Mouse (Mus musculus) neural tube, embryonic 15.5 days (tissue): ENCODE data around the gene Olfr1245. TPM values are rescaled to one million over a fixed set of nuclear protein-coding genes. Genes with fewer than 3 reads are reported as not detected.
"Not testable (repeated sequence)": the region's sequence is repeated elsewhere in the genome, so short reads cannot be mapped to it uniquely, and the experiment has no call there.

Experiments
- ATAC-seq: fragments of 200-750 bp; cut with Nextera tagmentation; 2 replicates; pipeline ENCODE4 v1.8.0; 2017; ENCODE audit warnings: mild to moderate bottlenecking, moderate TSS enrichment, moderate library complexity; ENCODE audit not compliant: low FRiP score
- H3K27ac ChIP-seq: fragments of 300-500 bp; sonication (generic); replicated peaks from 2 replicates; pipeline ENCODE4 v1.5.1; 2015; ENCODE audit warnings: mild to moderate bottlenecking, inconsistent platforms
- H3K27me3 ChIP-seq: fragments of 300-500 bp; sonication (generic); replicated peaks from 2 replicates; pipeline ENCODE4 v1.6.1; 2015; ENCODE audit warnings: inconsistent platforms
- H3K36me3 ChIP-seq: fragments of 300-500 bp; sonication (generic); 2 replicates; pipeline ENCODE4 v1.6.1; 2015; ENCODE audit warnings: inconsistent platforms
- H3K4me1 ChIP-seq: fragments of 300-500 bp; sonication (generic); 2 replicates; pipeline ENCODE4 v1.6.1; 2015; ENCODE audit warnings: inconsistent platforms
- H3K4me2 ChIP-seq: fragments of 300-500 bp; sonication (generic); 2 replicates; pipeline ENCODE4 v1.6.1; 2015; ENCODE audit warnings: inconsistent platforms, mild to moderate bottlenecking, moderate library complexity
- H3K4me3 ChIP-seq: fragments of 300-500 bp; sonication (generic); replicated peaks from 2 replicates; pipeline ENCODE4 v1.5.1; 2015; ENCODE audit warnings: mild to moderate bottlenecking, inconsistent platforms
- H3K9ac ChIP-seq: fragments of 300-500 bp; sonication (generic); replicated peaks from 2 replicates; pipeline ENCODE4 v1.6.1; 2015; ENCODE audit warnings: mild to moderate bottlenecking, inconsistent platforms
- H3K9me3 ChIP-seq: fragments of 300-500 bp; sonication (generic); replicated peaks from 2 replicates; pipeline ENCODE4 v1.6.1; 2016; ENCODE audit warnings: inconsistent platforms
- WGBS: fragments of 180-500 bp; shearing (Covaris S2); methylation state at CpG from one replicate; pipeline ENCODE4 v1.1.7; 2015; ENCODE audit warnings: mixed read lengths; 5-methylcytosine and 5-hydroxymethylcytosine counted together
- polyA plus RNA-seq: library from polyadenylated mRNA; unstranded; fragments of >200 nt; fragmentation: Nextera tagmentation; extraction: Ambion mirVana; gene quantifications from 2 replicates; pipeline ENCODE4 v1.2.1, GENCODE M21; 2015

Olfr1245 gene
- polyA plus RNA-seq = not detected in 2 replicates

DNA sequence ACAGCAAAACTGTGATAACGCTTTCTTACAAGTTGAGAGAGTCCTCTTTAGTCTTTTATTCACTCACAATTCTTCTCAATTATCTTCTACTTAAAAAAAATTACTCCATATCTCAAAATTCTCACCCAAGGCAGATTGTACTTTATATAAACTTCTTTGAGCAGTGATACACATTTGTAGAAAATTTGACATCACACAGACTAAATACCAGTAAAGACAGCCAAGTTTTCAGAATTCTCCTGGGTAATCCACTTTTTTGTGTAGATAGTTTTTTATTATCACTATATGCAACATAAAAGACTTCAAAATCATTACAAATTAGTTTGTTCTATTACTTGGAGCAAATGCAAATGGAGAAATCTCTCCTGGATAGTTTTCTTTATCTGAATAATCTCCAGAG is at the start of gene Olfr1245:
TSS of gene Olfr1245 (minus strand) at position 101 of the 400 bp plus-strand sequence.
- no peaks in the 10 kb centered on the region for H3K36me3 ChIP-seq
- 82% methylated on average over 1 of the region's 1 CpGs for WGBS
- H3K4me3 ChIP-seq = no peak within 1 kb of the TSS
- H3K27ac ChIP-seq = no peak within 1 kb of the TSS
- H3K4me1 ChIP-seq = no peaks in the 10 kb centered on the region
- no peaks in the 10 kb centered on the region for H3K9me3 ChIP-seq
- no peaks in the 10 kb centered on the region for H3K27me3 ChIP-seq
- H3K4me2 ChIP-seq = no peak within 1 kb of the TSS
- no peak for ATAC-seq
- no peak within 1 kb of the TSS for H3K9ac ChIP-seq

DNA sequence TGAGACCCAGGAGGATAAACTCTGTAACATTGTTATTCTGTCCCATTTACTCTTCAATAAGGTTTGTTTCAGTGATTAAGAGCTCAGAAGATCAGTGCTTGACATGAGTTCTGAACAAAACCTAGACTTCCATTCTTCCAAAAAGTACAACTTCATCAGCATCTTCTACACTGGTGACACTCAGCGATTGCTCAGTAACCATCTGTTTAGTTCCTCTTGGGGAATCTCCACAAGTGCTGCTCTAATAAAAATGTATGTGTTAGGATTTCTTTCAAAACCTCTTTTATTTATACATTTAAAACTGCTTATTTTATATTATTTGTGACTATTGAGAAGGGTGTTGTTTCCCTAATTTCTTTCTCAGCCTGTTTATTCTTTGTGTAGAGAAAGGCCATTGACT is 39.9 kb upstream of the Olfr1245 start, which contains the start of gene Olfr1248:
TSS of gene Olfr1248 (minus strand) at position 101 of the 400 bp plus-strand sequence.
- not testable (repeated sequence) for H3K27me3 ChIP-seq, H3K4me3 ChIP-seq, H3K4me1 ChIP-seq, H3K4me2 ChIP-seq, H3K36me3 ChIP-seq, H3K9me3 ChIP-seq, H3K9ac ChIP-seq, ATAC-seq, H3K27ac ChIP-seq
- WGBS = 95% methylated on average over 1 of the region's 1 CpGs

DNA sequence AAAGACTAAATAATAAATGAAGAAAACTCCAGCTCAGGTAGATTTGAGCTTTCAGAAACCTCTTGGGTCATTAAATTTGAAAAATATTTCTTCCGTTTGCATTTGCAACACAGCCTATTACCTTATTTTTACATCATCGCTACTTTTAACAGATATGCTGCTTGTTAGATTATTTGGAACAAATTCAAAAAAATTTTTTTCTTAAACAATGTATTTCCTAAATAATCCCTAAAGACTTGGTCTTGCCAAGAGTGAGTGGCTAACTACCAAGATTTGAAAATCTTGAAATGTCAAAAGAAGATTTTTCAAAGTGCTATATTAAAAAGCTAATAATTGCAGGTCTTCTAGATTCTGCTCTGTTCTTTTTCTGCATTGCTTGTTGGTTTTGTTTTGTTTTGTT is 35.8 kb upstream of the Olfr1245 start, which contains the start of gene Olfr1247:
TSS of gene Olfr1247 (minus strand) at position 101 of the 400 bp plus-strand sequence.
- whole genome bisulfite sequencing = 90% methylated on average over 2 of the region's 2 CpGs
- no peak for ATAC-seq
- no peak within 1 kb of the TSS for H3K4me2 ChIP-seq
- no peak within 1 kb of the TSS for H3K27ac ChIP-seq
- no peak within 1 kb of the TSS for H3K4me3 ChIP-seq
- no peak within 1 kb of the TSS for H3K9ac ChIP-seq
- H3K36me3 ChIP-seq = no peaks in the 10 kb centered on the region
- no peaks in the 10 kb centered on the region for H3K27me3 ChIP-seq
- H3K4me1 ChIP-seq = no peaks in the 10 kb centered on the region
- no peaks in the 10 kb centered on the region for H3K9me3 ChIP-seq

GRCm38 (mm10) chr2:89593057-89593456 is 14.8 kb upstream of the Olfr1245 start, which contains the start of gene Olfr1246:
Gene Olfr1246 (minus strand): TSS chr2:89593157.
- Histone ChIP-seq H3K27ac (no peak within 1 kb of the TSS), H3K36me3 (no peaks in the 10 kb centered on the region), H3K27me3 (no peaks in the 10 kb centered on the region), H3K4me3 (no peak within 1 kb of the TSS), H3K9ac (no peak within 1 kb of the TSS), H3K9me3 (no peaks in the 10 kb centered on the region), H3K4me2 (no peak within 1 kb of the TSS), H3K4me1 (no peaks in the 10 kb centered on the region)
- no peak for ATAC-seq
- WGBS = 81% methylated on average over 2 of the region's 2 CpGs

GRCm38 (mm10) chr2:89562706-89563105 is 15.5 kb downstream of the Olfr1245 start:
- not testable (repeated sequence) for H3K27ac ChIP-seq, H3K4me2 ChIP-seq, H3K9me3 ChIP-seq, ATAC-seq, H3K27me3 ChIP-seq, H3K4me1 ChIP-seq, H3K9ac ChIP-seq, H3K36me3 ChIP-seq, H3K4me3 ChIP-seq
- WGBS = 51% methylated on average over 2 of the region's 2 CpGs

GRCm38 (mm10) chr2:89544516-89544915 is 33.7 kb downstream of the Olfr1245 start:
- ATAC-seq = no peak
- no peak overlapping the region for H3K9ac ChIP-seq
- H3K4me2 ChIP-seq = no peak overlapping the region
- H3K9me3 ChIP-seq = no peaks in the 10 kb centered on the region
- H3K4me3 ChIP-seq = no peak overlapping the region
- WGBS = 63% methylated on average over 2 of the region's 2 CpGs
- no peaks in the 10 kb centered on the region for H3K4me1 ChIP-seq
- no peaks in the 10 kb centered on the region for H3K27me3 ChIP-seq
- no peak overlapping the region for H3K27ac ChIP-seq
- no peaks in the 10 kb centered on the region for H3K36me3 ChIP-seq

DNA sequence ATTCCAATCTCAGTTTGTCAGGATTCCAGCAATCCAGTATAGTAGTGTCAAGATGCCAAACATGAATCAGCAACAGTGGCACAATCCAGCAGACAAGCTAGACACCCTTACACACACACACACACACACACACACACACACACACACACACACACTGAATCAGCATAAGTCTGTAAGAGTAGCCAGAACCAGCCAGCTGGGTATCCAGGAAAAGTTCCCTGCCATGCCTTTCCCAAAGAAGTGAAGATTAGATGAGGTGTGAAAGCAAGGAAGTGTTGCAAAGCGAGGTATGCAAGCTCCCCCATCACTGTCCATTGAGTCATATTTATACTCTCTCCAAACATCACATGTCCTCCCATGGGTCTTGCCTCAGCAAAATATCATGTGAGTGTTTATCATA is 38.3 kb downstream of the Olfr1245 start:
- Histone ChIP-seq H3K36me3 (no peaks in the 10 kb centered on the region), H3K4me1 (no peaks in the 10 kb centered on the region), H3K4me3 (no peak overlapping the region), H3K9ac (no peak overlapping the region), H3K9me3 (no peaks in the 10 kb centered on the region), H3K27me3 (no peaks in the 10 kb centered on the region), H3K4me2 (no peak overlapping the region), H3K27ac (no peak overlapping the region)
- 80% methylated on average over 1 of the region's 1 CpGs for WGBS
- ATAC-seq = no peak

GRCm38 (mm10) chr2:89531387-89531786 is 46.9 kb downstream of the Olfr1245 start, which contains the start of gene Olfr1243:
Gene Olfr1243 (minus strand): TSS chr2:89531487.
- Histone ChIP-seq H3K4me2 (no peak within 1 kb of the TSS), H3K9me3 (no peaks in the 10 kb centered on the region), H3K36me3 (no peaks in the 10 kb centered on the region), H3K4me1 (no peaks in the 10 kb centered on the region), H3K27me3 (no peaks in the 10 kb centered on the region), H3K4me3 (no peak within 1 kb of the TSS), H3K27ac (no peak within 1 kb of the TSS), H3K9ac (no peak within 1 kb of the TSS)
- 90% methylated on average over 1 of the region's 1 CpGs for WGBS
- no peak for ATAC-seq

Other genes starting within 250 kb of the Olfr1245 start
- gene Olfr1232, start 248.8 kb downstream of the Olfr1245 start, polyA plus RNA-seq = not detected in 2 replicates
- gene Olfr1233, start 236.0 kb downstream of the Olfr1245 start, polyA plus RNA-seq = not detected in 2 replicates
- gene Olfr1234, start 213.6 kb downstream of the Olfr1245 start, polyA plus RNA-seq = not detected in 2 replicates
- not detected in 2 replicates for gene Olfr1238, start 168.8 kb downstream of the Olfr1245 start, polyA plus RNA-seq
- gene Olfr1239, start 158.0 kb downstream of the Olfr1245 start, polyA plus RNA-seq = not detected in 2 replicates
- gene Olfr1240, start 135.4 kb downstream of the Olfr1245 start, polyA plus RNA-seq = not detected in 2 replicates
- not detected in 2 replicates for gene Olfr1241, start 91.3 kb downstream of the Olfr1245 start, polyA plus RNA-seq
- not detected in 2 replicates for gene Olfr1242, start 80.1 kb downstream of the Olfr1245 start, polyA plus RNA-seq
- gene Olfr1243, start 47.0 kb downstream of the Olfr1245 start, polyA plus RNA-seq = not detected in 2 replicates
- not detected in 2 replicates for gene Olfr1246, start 14.7 kb upstream of the Olfr1245 start, polyA plus RNA-seq
- not detected in 2 replicates for gene Olfr1247, start 35.7 kb upstream of the Olfr1245 start, polyA plus RNA-seq
- not detected in 2 replicates for gene Olfr1248, start 39.8 kb upstream of the Olfr1245 start, polyA plus RNA-seq
- gene Olfr1249, start 56.5 kb upstream of the Olfr1245 start, polyA plus RNA-seq = not detected in 2 replicates
- not detected in 2 replicates for gene Olfr1250, start 83.0 kb upstream of the Olfr1245 start, polyA plus RNA-seq
- gene Olfr1251, start 93.5 kb upstream of the Olfr1245 start, polyA plus RNA-seq = not detected in 2 replicates
- not detected in 2 replicates for gene Olfr1252, start 146.6 kb upstream of the Olfr1245 start, polyA plus RNA-seq
- not detected in 2 replicates for gene Olfr1253, start 178.6 kb upstream of the Olfr1245 start, polyA plus RNA-seq
- gene Olfr1254, start 215.2 kb upstream of the Olfr1245 start, polyA plus RNA-seq = not detected in 2 replicates
- gene Olfr1255, start 233.6 kb upstream of the Olfr1245 start, polyA plus RNA-seq = not detected in 2 replicates